Mouse (Mus musculus) adrenal gland, adult (tissue): ENCODE results near the gene Ripk4.

Source experiments
- DNase-seq, 2 experiments: peaks; one replicate each; pipeline ENCODE4 v3.0.0; 2022 to 2023; ENCODE audit warnings: low spot score in 1 of 2; ENCODE audit not compliant: inconsistent age in 2 of 2

Ripk4 gene

DNA sequence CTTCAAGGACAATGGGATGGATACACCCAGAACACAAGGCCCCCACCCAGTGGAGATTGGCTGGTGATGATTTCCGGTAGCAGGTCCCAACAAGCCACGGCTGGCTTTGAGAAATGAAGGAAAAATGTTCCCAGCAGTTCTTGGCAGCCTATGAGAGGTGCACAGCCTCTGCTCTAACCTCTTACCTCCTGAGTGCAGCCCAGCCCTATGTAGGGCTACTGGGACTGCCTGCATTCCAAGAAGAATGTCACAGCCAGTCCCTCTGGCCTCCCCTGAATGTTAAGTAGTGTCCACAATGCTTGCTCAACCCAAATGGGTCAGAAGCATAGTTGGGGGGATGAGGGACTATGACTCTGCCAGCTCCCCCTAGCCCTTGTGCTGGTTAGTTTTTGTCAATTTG is 27.0 kb downstream of the Ripk4 start:
- DNase-seq, result no peak

DNA sequence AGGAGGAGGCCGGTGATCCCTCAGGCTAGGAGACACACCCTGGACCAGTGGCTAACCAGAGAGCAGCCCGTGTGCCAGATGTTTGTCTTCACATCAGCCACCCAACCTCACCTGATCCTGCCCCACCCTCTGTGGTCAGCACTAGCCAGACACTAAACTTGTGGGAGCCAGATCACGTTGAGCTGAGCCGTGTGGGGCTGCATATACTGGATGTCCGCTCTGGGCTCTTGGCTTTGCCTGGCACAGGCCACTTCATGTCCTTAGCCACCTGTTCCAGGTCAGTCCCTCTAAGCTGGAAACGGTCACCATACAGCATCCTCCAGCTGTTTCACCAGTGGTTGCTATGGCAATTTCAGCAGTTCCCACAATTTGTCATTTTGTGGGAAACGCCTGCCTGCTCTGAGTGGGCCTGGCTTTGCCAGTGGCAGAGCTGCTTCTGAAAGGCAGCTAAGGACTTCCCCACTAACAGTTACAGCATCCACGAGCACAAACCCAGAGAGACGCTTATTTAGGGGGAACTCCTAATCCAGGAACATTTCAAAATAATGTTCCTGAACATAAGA is 28.7 kb downstream of the Ripk4 start:
- no peak for DNase-seq

DNA sequence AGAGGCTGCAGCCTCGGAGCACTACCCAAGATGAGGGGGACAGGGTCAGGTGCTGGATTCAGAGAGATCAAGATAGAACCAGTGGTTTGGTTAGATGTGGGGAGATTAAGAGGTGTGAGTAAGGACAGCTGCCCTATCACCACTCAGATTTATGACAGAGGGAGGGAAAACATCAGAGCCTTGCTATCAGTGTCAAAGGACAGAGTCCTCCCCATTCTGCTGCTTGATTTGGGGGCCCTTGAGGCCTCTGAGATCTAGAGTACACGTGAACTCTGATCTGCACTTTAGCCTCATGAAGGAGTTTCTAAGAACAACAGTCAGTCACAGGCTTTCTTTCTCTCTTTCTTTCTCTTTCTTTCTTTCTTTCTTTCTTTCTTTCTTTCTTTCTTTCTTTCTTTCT is 30.0 kb downstream of the Ripk4 start:
- no peak for DNase-seq

DNA sequence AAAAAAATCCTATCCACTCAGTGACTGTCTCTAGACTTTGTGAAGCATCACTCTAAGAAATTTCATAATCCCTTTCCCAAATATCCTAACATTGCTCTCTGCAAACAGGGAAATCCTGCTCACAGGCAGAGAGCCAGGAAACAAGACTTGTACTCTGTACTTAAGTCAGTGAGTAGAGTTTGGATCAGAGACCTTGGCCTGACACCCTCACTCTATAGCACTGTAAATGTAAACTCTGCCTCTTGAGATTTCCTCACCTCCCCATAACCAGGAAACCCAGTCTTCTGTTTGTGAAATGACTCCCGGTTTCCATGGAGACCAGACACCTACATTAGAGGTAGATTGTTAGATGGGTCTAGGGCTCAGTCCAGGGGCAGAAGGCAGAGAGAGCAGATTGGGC is 33.3 kb downstream of the Ripk4 start:
- DNase-seq, result no peak

DNA sequence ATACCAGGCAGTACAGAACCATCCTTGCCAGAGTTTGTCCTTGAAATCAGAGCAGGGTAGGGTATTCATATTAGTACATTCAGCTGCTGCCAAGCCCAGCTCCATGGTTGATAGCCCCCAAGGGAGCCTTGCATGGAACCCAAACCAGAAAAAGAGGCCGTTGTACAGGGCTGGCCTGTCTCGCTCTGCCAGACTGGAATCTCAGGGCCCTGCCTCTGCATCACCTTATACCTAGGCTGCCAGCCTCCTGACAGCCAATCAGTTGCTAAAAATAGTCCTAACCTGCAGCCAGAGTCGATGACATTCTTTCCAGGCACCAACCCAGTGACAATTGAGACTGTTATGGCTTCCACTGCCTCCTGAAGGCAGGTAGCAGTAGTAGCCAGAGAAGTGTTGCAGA is 37.2 kb downstream of the Ripk4 start:
- DNase-seq, result no peak

DNA sequence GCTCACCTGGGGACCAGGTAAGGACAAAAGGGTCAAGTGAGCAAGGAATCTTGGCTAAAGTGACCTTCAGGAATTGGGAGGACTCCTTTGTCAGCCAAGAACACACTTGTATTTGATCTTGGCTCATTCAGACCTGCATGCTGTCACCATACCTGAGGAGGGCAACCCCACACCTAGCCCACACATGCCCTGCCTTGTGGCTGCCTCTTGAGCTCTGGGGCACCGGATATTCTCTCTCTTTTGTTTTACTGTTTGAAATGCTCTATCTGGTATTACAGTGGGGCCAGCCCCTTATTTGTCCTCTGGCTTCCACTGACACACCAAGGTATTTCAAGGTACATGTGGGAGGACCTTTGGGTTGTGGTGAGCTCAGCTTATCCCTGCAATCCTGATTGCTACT is 43.5 kb downstream of the Ripk4 start:
- no peak for DNase-seq

DNA sequence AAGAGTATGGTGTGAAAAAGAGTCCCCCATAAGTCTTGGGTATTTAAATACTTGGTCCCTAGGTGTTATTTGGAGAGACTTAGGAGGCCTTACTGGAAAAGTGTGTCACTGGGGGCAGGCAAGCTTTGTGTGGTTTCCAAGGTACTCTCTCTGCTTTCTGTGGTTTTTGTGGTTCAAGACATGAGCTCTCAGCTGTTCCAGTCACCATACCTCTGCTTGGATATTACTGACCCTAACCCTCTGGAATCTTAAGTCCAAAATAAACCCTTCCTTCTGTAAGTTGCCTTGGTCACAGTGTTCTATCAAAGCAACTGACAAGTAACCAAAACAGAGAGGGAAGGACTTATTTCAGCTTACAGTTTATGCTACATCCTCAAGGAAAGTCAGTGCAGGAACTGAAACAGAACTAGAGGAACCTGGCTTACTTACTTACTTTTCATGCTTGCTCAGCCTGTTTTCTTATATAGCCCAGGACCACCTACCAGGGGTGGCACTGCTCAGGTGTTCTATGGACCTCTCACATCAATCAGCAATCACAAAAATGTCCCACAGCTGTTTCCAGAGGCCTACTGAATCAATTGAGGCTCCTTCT is 44.1 kb downstream of the Ripk4 start:
- DNase-seq, result no peak

DNA sequence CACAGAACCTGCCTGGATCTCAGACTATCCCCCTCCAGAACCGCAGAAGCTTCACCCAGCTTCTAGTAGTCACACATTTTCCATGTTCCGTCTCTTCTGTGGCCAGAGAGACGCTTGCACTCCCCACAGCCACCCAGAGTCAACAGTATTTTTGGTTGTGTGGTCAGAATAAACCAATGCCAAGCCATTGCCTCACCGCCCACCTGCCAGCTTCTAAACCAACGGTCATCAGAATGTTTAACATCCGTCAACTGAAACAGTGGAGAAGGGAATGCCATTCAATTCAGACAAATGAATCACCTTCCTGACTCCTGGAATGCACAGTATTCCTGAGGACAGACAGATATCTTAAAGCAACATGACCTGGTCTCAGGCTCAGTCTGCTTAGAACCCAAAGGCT is 47.0 kb downstream of the Ripk4 start:
- DNase-seq, result no peak

DNA sequence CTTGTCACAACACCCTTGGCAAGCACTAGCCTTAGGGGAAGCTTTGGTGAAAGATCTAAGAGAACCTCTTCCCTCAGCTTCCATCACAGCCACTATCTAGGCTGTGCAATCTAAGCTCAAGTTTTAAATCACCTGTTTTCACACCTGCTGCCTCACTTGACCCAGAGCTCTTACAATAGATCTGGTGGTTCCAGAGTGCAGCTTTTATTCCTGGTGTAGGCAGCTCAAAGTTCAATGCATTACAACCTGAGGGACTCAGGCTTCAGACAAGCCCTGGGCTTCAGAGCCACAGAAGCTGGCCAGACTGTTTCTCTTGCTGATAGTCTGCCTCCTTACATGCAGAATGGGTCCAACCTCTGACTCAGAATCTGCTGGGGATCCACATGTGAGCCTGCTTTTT is 51.5 kb downstream of the Ripk4 start:
- no peak for DNase-seq

DNA sequence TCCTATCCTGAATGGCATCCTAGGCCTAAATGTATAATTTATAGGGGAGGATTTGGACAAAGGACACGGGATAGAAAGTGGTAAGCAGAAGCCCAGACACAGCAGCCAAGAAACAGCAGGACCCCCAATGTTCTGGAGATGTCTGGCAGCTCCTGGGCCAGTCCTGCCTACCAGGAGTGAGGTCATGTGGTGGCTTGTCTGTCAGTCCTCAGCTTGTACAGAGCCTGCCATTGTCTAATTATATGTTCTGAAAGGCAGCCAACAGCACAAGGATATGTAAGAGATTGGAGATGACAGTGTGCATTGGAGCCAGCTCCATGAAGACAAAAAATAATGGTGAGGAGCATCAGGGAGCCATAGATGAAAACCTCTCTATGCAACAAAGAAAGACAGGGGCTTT is 61.7 kb downstream of the Ripk4 start:
- DNase-seq, result no peak

DNA sequence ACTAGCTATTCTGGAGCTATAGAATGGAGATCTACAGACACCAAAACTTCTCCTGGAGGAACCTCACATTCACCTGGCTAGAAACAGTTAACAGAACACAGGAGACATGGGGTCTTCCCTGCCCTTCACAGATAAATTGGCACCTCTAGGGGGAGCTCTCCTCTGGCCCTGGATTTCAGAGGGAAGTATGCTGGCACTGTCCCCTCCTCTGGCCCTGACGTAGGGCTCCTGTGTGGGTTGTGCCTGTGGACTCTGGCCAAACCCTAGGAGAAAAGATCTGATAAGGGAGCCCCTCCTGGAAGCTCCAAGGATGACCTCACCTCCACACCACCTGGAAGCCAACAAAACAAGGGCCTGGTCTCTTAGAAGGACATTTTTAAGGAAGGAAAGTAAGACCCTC is 65.8 kb downstream of the Ripk4 start:
- DNase-seq, result peak in 1 of 2 experiments; percentile 53

DNA sequence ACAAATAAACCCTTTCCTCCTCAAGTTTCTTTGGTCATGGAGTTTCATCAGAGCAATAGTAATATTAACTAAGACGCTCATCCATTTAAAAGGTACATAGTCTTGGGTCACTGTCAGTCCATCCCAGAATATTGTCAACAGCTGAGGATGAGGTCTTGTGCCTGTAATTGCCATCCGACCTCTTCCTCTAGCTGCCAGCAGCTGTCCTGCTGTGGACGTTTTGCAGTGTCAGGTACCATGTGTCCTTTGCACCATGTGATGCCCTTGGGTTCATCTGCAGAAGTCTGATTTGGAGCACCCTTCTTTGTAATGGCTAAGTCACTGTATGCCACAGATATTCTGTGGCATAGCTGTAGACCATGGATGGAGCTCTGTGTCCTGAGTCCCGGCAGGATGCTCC is 67.9 kb downstream of the Ripk4 start:
- no peak for DNase-seq
